30 mouse cellular contexts compared by ENCODE assay signal in the genomic region with DNA sequence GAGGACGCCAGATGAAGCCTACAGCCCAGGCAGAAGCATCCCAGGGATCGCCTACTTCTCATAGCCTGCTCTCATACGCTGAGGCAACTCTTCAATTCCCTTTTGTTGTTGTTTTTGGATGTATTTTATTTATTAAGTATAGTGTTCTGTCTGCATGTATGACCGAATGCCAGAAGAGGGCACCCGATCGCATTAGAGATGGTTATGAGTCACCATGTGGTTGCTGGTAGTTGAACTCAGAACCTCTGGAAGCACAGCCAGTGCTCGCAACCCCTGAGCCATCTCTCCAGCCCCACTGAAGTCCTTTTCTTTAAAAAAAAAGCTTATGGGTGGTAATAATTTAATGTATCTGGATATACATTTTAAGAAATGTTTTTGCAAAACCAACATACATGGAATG. TPM values are rescaled to one million over a fixed set of nuclear protein-coding genes. Genes with fewer than 3 reads are reported as not detected.
A peak's percentile ranks its signal among the peaks of the same experiment; 100 is the strongest.
DNase-seq lines count a peak whose midpoint lies in the region; ATAC-seq and TF ChIP-seq lines count a peak whose summit lies in the region.
"Had no signal": no experiment of that assay in that cellular context is flagged by ENCODE, and none has a peak within 500 bp of the region (broad histone marks: within the 10 kb centered on the region; RNA-seq: fewer than 3 reads in every experiment).

No protein-coding gene starts in this region.

- no peak for TF ChIP-seq EP300 in MEL (IDR thresholded peaks at IDR 0.05; ENCODE audit: low read depth in 1 of 2, low read length in 2 of 2)

- WGBS in hindbrain, embryonic 16.5 days: 98% methylated on average over 7 of the region's 7 CpGs

- no peak for ATAC-seq in hindbrain, embryonic 16.5 days
- ATAC-seq: forebrain, embryonic 14.5 days; forebrain, postnatal 0 days; hindbrain, postnatal 0 days; inflammation-experienced regulatory T-cells, adult 6 months; intestine, embryonic 16.5 days; Patski had no signal

- H3K27ac ChIP-seq in layer of hippocampus, adult 2 months: no peak overlapping the region
- no peak overlapping the region for H3K27ac ChIP-seq in MEL (ENCODE audit: control insufficient read depth, low read depth, low read length)
- H3K27ac ChIP-seq in hindbrain, embryonic 16.5 days (ENCODE audit: low read depth, low read length): no peak overlapping the region
- H3K27ac ChIP-seq: embryonic facial prominence, embryonic 12.5 days; embryonic facial prominence, embryonic 15.5 days; heart, embryonic 15.5 days; hindbrain, embryonic 10.5 days; hindbrain, embryonic 13.5 days; hindbrain, postnatal 0 days had no signal

- DNase-seq in layer of hippocampus, adult 2 months (ENCODE audit: low spot score in 2 of 2): no peak
- no peak for DNase-seq in layer of hippocampus, adult 9-10 months (ENCODE audit: low spot score)
- DNase-seq in 416B (ENCODE audit: low read depth): peak; percentile 62
- no peak for DNase-seq in MEL (ENCODE audit: low read depth, low spot score)
- DNase-seq in c-Kit-positive CD71-positive TER-119-positive erythroid progenitor cells, embryonic 14.5 days (ENCODE audit: low spot score): no peak
- DNase-seq: adrenal gland, postnatal 10 days; adrenal gland, postnatal 36 days; B cell, adult 2 months; cerebellum, adult 11 months; cerebellum, adult 2 months; cerebellum, postnatal 10 days; cerebellum, postnatal 36 days; forebrain, postnatal 0 days; gastrocnemius, postnatal 25 days; heart, adult 18-20 months; heart, postnatal 10 days; heart, postnatal 36 days; kidney, adult 18-20 months had no signal

- H3K9me3 ChIP-seq in MEL (replicated peaks; ENCODE audit: insufficient read depth, low read length): no peaks in the 10 kb centered on the region
- H3K9me3 ChIP-seq in hindbrain, embryonic 16.5 days (ENCODE audit: control insufficient read depth, low read length): no peaks in the 10 kb centered on the region
- H3K9me3 ChIP-seq: embryonic facial prominence, embryonic 12.5 days; embryonic facial prominence, embryonic 15.5 days; heart, embryonic 12.5 days; heart, embryonic 15.5 days; hindbrain, embryonic 10.5 days; hindbrain, embryonic 13.5 days had no signal

- H3K9ac ChIP-seq in MEL (ENCODE audit: control insufficient read depth, low read depth, low read length, poor library complexity, severe bottlenecking): no peak overlapping the region
- H3K9ac ChIP-seq in hindbrain, embryonic 16.5 days (ENCODE audit: low read depth, low read length): no peak overlapping the region
- H3K9ac ChIP-seq: embryonic facial prominence, embryonic 12.5 days; embryonic facial prominence, embryonic 15.5 days; forebrain, postnatal 0 days; heart, embryonic 12.5 days; heart, embryonic 15.5 days; hindbrain, embryonic 13.5 days had no signal

- no peaks in the 10 kb centered on the region; the same call in 1 of the 2 replicates for H3K79me2 ChIP-seq in MEL (ENCODE audit: control insufficient read depth, insufficient read depth, low read length, poor library complexity)

- peak; percentile 34 for TF ChIP-seq CTCF in layer of hippocampus, adult 2 months (conservative IDR thresholded peaks at IDR 0.05)
- TF ChIP-seq CTCF in MEL (IDR thresholded peaks at IDR 0.05 in 2 of 3, conservative IDR thresholded peaks at IDR 0.05 in 1 of 3; ENCODE audit: control insufficient read depth in 1 of 3, insufficient read depth in 1 of 3, low read depth in 2 of 3, low read length in 3 of 3, poor library complexity in 1 of 3, severe bottlenecking in 1 of 3): no peak

- TF ChIP-seq POLR2A in MEL (IDR thresholded peaks at IDR 0.05; ENCODE audit: control insufficient read depth in 1 of 2, insufficient read depth in 1 of 2, low read depth in 1 of 2, low read length in 2 of 2, poor library complexity in 1 of 2): no peak

- H3K4me3 ChIP-seq in layer of hippocampus, adult 2 months: no peak overlapping the region
- H3K4me3 ChIP-seq in MEL (ENCODE audit: control insufficient read depth in 1 of 2, insufficient read depth in 1 of 2, low read depth in 2 of 2, low read length in 2 of 2): no peak overlapping the region
- H3K4me3 ChIP-seq in hindbrain, embryonic 16.5 days (ENCODE audit: low read length): no peak overlapping the region
- H3K4me3 ChIP-seq: embryonic facial prominence, embryonic 12.5 days; embryonic facial prominence, embryonic 15.5 days; heart, embryonic 12.5 days; heart, embryonic 15.5 days; hindbrain, embryonic 10.5 days; hindbrain, embryonic 13.5 days had no signal

- H3K4me1 ChIP-seq in MEL (ENCODE audit: control insufficient read depth in 1 of 2, insufficient read depth in 2 of 2, low read length in 2 of 2): peaks cover 0 to 3% of the 10 kb centered on the region in 2 experiments; a peak in 2 of 4 replicates
- H3K4me1 ChIP-seq in hindbrain, embryonic 16.5 days (ENCODE audit: control insufficient read depth, insufficient read depth, low read depth, low read length): no peaks in the 10 kb centered on the region
- H3K4me1 ChIP-seq: embryonic facial prominence, embryonic 12.5 days; embryonic facial prominence, embryonic 15.5 days; heart, embryonic 12.5 days; heart, embryonic 15.5 days; hindbrain, embryonic 10.5 days; hindbrain, embryonic 13.5 days had no signal

- no peaks in the 10 kb centered on the region for H3K27me3 ChIP-seq in MEL (ENCODE audit: control insufficient read depth in 1 of 2, insufficient read depth in 2 of 2, low read length in 2 of 2)
- no peaks in the 10 kb centered on the region for H3K27me3 ChIP-seq in hindbrain, embryonic 16.5 days (replicated peaks; ENCODE audit: control insufficient read depth, insufficient read depth, low read length)
- H3K27me3 ChIP-seq: embryonic facial prominence, embryonic 12.5 days; embryonic facial prominence, embryonic 15.5 days; heart, embryonic 12.5 days; heart, embryonic 15.5 days; hindbrain, embryonic 13.5 days had no signal

- peaks cover 0 to 5% of the 10 kb centered on the region in 2 experiments; a peak in 1 of 4 replicates for H3K36me3 ChIP-seq in MEL (ENCODE audit: control insufficient read depth in 1 of 2, insufficient read depth in 2 of 2, low read length in 2 of 2)
- no peaks in the 10 kb centered on the region for H3K36me3 ChIP-seq in hindbrain, embryonic 16.5 days (ENCODE audit: control insufficient read depth, insufficient read depth, low read length)
- H3K36me3 ChIP-seq: embryonic facial prominence, embryonic 12.5 days; embryonic facial prominence, embryonic 15.5 days; heart, embryonic 12.5 days; heart, embryonic 15.5 days; hindbrain, embryonic 10.5 days; hindbrain, embryonic 13.5 days had no signal

- no peak; the same call in 1 of the 2 replicates for TF ChIP-seq RAD21 in MEL (IDR thresholded peaks at IDR 0.05; ENCODE audit: low read depth, low read length)

- no peak overlapping the region for H3K4me2 ChIP-seq in hindbrain, embryonic 16.5 days (ENCODE audit: low read length)
- H3K4me2 ChIP-seq: embryonic facial prominence, embryonic 12.5 days; embryonic facial prominence, embryonic 15.5 days; heart, embryonic 12.5 days; heart, embryonic 15.5 days; hindbrain, embryonic 13.5 days had no signal

TF ChIP-seq in MEL, 35 proteins besides CTCF, POLR2A, EP300 and RAD21:
- TF ChIP-seq KAT2A (conservative IDR thresholded peaks at IDR 0.05; ENCODE audit: low read depth, low read length): no peak
- peak; percentile 15; the same call in 1 of the 2 replicates for TF ChIP-seq SMC3 (IDR thresholded peaks at IDR 0.05; ENCODE audit: low read depth, low read length)

RNA-seq across cellular contexts. Expression of a gene that starts 24.0 kb away (rescaled TPM):
- 10 to 100 TPM; 30.6 to 32.5 TPM for total RNA-seq in layer of hippocampus, adult 2 months (2021)
- total RNA-seq in MEL (2012; rRNA removed): 22.4 and 23.9 TPM in 2 replicates
- 100 to 1,000 TPM in 1 of 2 experiments, 10 to 100 TPM in 1; 25.9 to 231 TPM for polyA plus RNA-seq in MEL (2012; ENCODE audit: insufficient read depth in 1 of 2, insufficient read length in 2 of 2, low read depth in 1 of 2, low replicate concordance in 2 of 2, missing spikeins in 1 of 2)
- polyA plus RNA-seq in hindbrain, embryonic 16.5 days (2015; fragmentation: Nextera tagmentation; extraction: Ambion mirVana): 15.5 and 17.0 TPM in 2 replicates
